20 mouse cellular contexts compared by ENCODE assay signal in genomic region chr10:9770261-9770660, GRCm38 (mm10).
A peak's percentile ranks its signal among the peaks of the same experiment; 100 is the strongest.
DNase-seq lines count a peak whose midpoint lies in the region; ATAC-seq and TF ChIP-seq lines count a peak whose summit lies in the region.
"Had no signal": no experiment of that assay in that cellular context is flagged by ENCODE, and none has a peak within 500 bp of the region (broad histone marks: within the 10 kb centered on the region; RNA-seq: fewer than 3 reads in every experiment).

No protein-coding gene starts in this region.

- peak; percentile 28 for DNase-seq in lung, embryonic 14.5 days
- DNase-seq in lung, adult 2 months = no peak
- DNase-seq in midbrain, embryonic 14.5 days = peak; percentile 12
- no peak for DNase-seq in midbrain, postnatal 0 days (ENCODE audit: low spot score)
- peak; percentile 37 for DNase-seq in retina, postnatal 1 day
- DNase-seq in retina, embryonic 14.5 days (ENCODE audit: low spot score) = no peak
- DNase-seq in forebrain, embryonic 11.5 days (ENCODE audit: low spot score) = no peak
- DNase-seq: adrenal gland, adult 2 months; adrenal gland, postnatal 10 days; adrenal gland, postnatal 25 days; cerebellum, adult 11-12 months; cerebellum, adult 2 months; cerebellum, adult 9-10 months; cerebellum, postnatal 10 days; cerebellum, postnatal 25 days had no signal

- H3K27ac ChIP-seq in lung, embryonic 14.5 days (ENCODE audit: low read depth) = no peak overlapping the region
- no peak overlapping the region for H3K27ac ChIP-seq in midbrain, embryonic 14.5 days (replicated peaks; ENCODE audit: low read depth, low read length)
- no peak overlapping the region for H3K27ac ChIP-seq in midbrain, postnatal 0 days (ENCODE audit: low read depth, low read length)
- no peak overlapping the region for H3K27ac ChIP-seq in forebrain, embryonic 11.5 days (ENCODE audit: low read depth, low read length)
- H3K27ac ChIP-seq: embryonic facial prominence, embryonic 10.5 days; embryonic facial prominence, embryonic 12.5 days; forebrain, embryonic 12.5 days had no signal

- H3K36me3 ChIP-seq in lung, embryonic 14.5 days (ENCODE audit: insufficient read depth) = peaks cover 14% of the 10 kb centered on the region; the same call in 1 of the 2 replicates
- peaks cover 37% of the 10 kb centered on the region for H3K36me3 ChIP-seq in midbrain, embryonic 14.5 days (ENCODE audit: control insufficient read depth, insufficient read depth, low read length)
- peaks cover 21% of the 10 kb centered on the region for H3K36me3 ChIP-seq in midbrain, postnatal 0 days (ENCODE audit: insufficient read depth, low read length)
- H3K36me3 ChIP-seq in forebrain, embryonic 11.5 days (ENCODE audit: control insufficient read depth, insufficient read depth, low read length) = peaks cover 2% of the 10 kb centered on the region; the same call in 1 of the 2 replicates

- TF ChIP-seq CTCF in lung, embryonic 14.5 days (IDR thresholded peaks at IDR 0.05; ENCODE audit: low read depth) = no peak
- TF ChIP-seq CTCF in lung, adult 2 months (IDR thresholded peaks at IDR 0.05; ENCODE audit: insufficient read depth, low read length) = no peak
- no peak for TF ChIP-seq CTCF in midbrain, postnatal 0 days (IDR thresholded peaks at IDR 0.05)

- H3K9me3 ChIP-seq in lung, embryonic 14.5 days (ENCODE audit: low read depth, low read length) = no peaks in the 10 kb centered on the region
- no peaks in the 10 kb centered on the region for H3K9me3 ChIP-seq in midbrain, embryonic 14.5 days (ENCODE audit: control insufficient read depth, low read length)
- H3K9me3 ChIP-seq in midbrain, postnatal 0 days (ENCODE audit: low read length) = no peaks in the 10 kb centered on the region
- no peaks in the 10 kb centered on the region for H3K9me3 ChIP-seq in forebrain, embryonic 11.5 days (ENCODE audit: control insufficient read depth, low read length)
- H3K9me3 ChIP-seq: embryonic facial prominence, embryonic 10.5 days; embryonic facial prominence, embryonic 12.5 days; forebrain, embryonic 12.5 days had no signal

- WGBS in lung, embryonic 14.5 days = 35% methylated on average over 12 of the region's 12 CpGs
- WGBS in lung, adult 2 months = 62% methylated on average over 12 of the region's 12 CpGs
- 63% methylated on average over 12 of the region's 12 CpGs for WGBS in midbrain, embryonic 14.5 days
- 61% methylated on average over 12 of the region's 12 CpGs for WGBS in midbrain, postnatal 0 days
- WGBS in forebrain, embryonic 11.5 days = 80% methylated on average over 12 of the region's 12 CpGs

- H3K4me1 ChIP-seq in lung, embryonic 14.5 days (ENCODE audit: insufficient read depth) = no peaks in the 10 kb centered on the region
- no peaks in the 10 kb centered on the region for H3K4me1 ChIP-seq in lung, adult 2 months (ENCODE audit: control insufficient read depth, insufficient read depth, low read length)
- no peaks in the 10 kb centered on the region for H3K4me1 ChIP-seq in midbrain, embryonic 14.5 days (ENCODE audit: control insufficient read depth, insufficient read depth, low read length)
- no peaks in the 10 kb centered on the region for H3K4me1 ChIP-seq in midbrain, postnatal 0 days (ENCODE audit: insufficient read depth, low read length)
- H3K4me1 ChIP-seq in forebrain, embryonic 11.5 days (replicated peaks; ENCODE audit: control insufficient read depth, insufficient read depth, low read length) = no peaks in the 10 kb centered on the region
- H3K4me1 ChIP-seq: embryonic facial prominence, embryonic 10.5 days; embryonic facial prominence, embryonic 12.5 days; forebrain, embryonic 12.5 days had no signal

- no peak for TF ChIP-seq POLR2A in lung, adult 2 months (IDR thresholded peaks at IDR 0.05; ENCODE audit: borderline replicate concordance, extremely low read depth, low read depth, low read length)

- ATAC-seq in lung, embryonic 14.5 days (ENCODE audit: insufficient read depth) = peak; percentile 71
- no peak for ATAC-seq in midbrain, embryonic 14.5 days (ENCODE audit: low FRiP score, low TSS enrichment)
- no peak for ATAC-seq in midbrain, postnatal 0 days (ENCODE audit: low FRiP score)
- no peak for ATAC-seq in forebrain, embryonic 11.5 days (replicated peaks; ENCODE audit: low FRiP score)
- ATAC-seq: forebrain, embryonic 14.5 days; forebrain, embryonic 16.5 days had no signal

- H3K4me3 ChIP-seq in lung, embryonic 14.5 days (ENCODE audit: low read depth, low read length) = no peak overlapping the region
- no peak overlapping the region for H3K4me3 ChIP-seq in lung, adult 2 months (replicated peaks; ENCODE audit: extremely low read depth, low read depth, low read length)
- H3K4me3 ChIP-seq in midbrain, embryonic 14.5 days (replicated peaks; ENCODE audit: low read depth, low read length) = no peak overlapping the region
- no peak overlapping the region for H3K4me3 ChIP-seq in midbrain, postnatal 0 days (ENCODE audit: low read depth, low read length)
- H3K4me3 ChIP-seq in forebrain, embryonic 11.5 days (ENCODE audit: low read depth, low read length) = no peak overlapping the region
- H3K4me3 ChIP-seq: embryonic facial prominence, embryonic 10.5 days; embryonic facial prominence, embryonic 12.5 days; forebrain, embryonic 12.5 days had no signal

- no peak overlapping the region for H3K9ac ChIP-seq in lung, embryonic 14.5 days
- no peak overlapping the region for H3K9ac ChIP-seq in midbrain, embryonic 14.5 days (replicated peaks; ENCODE audit: low read length)
- H3K9ac ChIP-seq in midbrain, postnatal 0 days (replicated peaks; ENCODE audit: low read length, poor library complexity, severe bottlenecking) = no peak overlapping the region
- no peak overlapping the region for H3K9ac ChIP-seq in forebrain, embryonic 11.5 days (ENCODE audit: low read length)
- H3K9ac ChIP-seq: embryonic facial prominence, embryonic 12.5 days; forebrain, embryonic 12.5 days had no signal

- H3K27me3 ChIP-seq in lung, embryonic 14.5 days (ENCODE audit: insufficient read depth, low read length) = no peaks in the 10 kb centered on the region
- no peaks in the 10 kb centered on the region for H3K27me3 ChIP-seq in midbrain, embryonic 14.5 days (ENCODE audit: control insufficient read depth, insufficient read depth, low read length)
- H3K27me3 ChIP-seq in midbrain, postnatal 0 days (ENCODE audit: insufficient read depth, low read length) = no peaks in the 10 kb centered on the region
- H3K27me3 ChIP-seq in forebrain, embryonic 11.5 days (ENCODE audit: control insufficient read depth, insufficient read depth, low read length) = no peaks in the 10 kb centered on the region
- H3K27me3 ChIP-seq: embryonic facial prominence, embryonic 12.5 days; forebrain, embryonic 12.5 days had no signal

- no peak overlapping the region for H3K4me2 ChIP-seq in lung, embryonic 14.5 days
- H3K4me2 ChIP-seq in midbrain, embryonic 14.5 days (ENCODE audit: low read length) = no peak overlapping the region
- no peak overlapping the region for H3K4me2 ChIP-seq in midbrain, postnatal 0 days (ENCODE audit: low read depth, low read length, poor library complexity, severe bottlenecking)
- H3K4me2 ChIP-seq in forebrain, embryonic 11.5 days (ENCODE audit: low read depth, low read length, severe bottlenecking) = no peak overlapping the region
- H3K4me2 ChIP-seq: embryonic facial prominence, embryonic 12.5 days; forebrain, embryonic 12.5 days had no signal

Comparison
In these comparisons a context has a peak if more than half of its experiments do, and no peak if none do; other contexts are left out.
1. DNase-seq: peak in lung, embryonic 14.5 days (single experiment), midbrain, embryonic 14.5 days (single experiment) and retina, postnatal 1 day (single experiment); none in lung, adult 2 months (single experiment), midbrain, postnatal 0 days (single experiment), retina, embryonic 14.5 days (single experiment) and forebrain, embryonic 11.5 days (single experiment).